Mouse (Mus musculus) stomach, embryonic 14.5 days (tissue): ENCODE results near the gene Ppia. TPM values are rescaled to one million over a fixed set of nuclear protein-coding genes. Genes with fewer than 3 reads are reported as not detected.
"Not testable (repeated sequence)": the region's sequence is repeated elsewhere in the genome, so short reads cannot be mapped to it uniquely, and the experiment has no call there.

Experiments
- ATAC-seq: fragments of 200-750 bp; cut with Nextera tagmentation; 2 replicates; pipeline ENCODE4 v1.8.0; 2017; ENCODE audit warnings: low read depth, moderate TSS enrichment; ENCODE audit not compliant: insufficient number of reproducible peaks, insufficient read depth, low FRiP score
- H3K27ac ChIP-seq: fragments of 300-500 bp; sonication (generic); 2 replicates; pipeline ENCODE4 v1.5.1; 2014; ENCODE audit warnings: mild to moderate bottlenecking, low read length, moderate library complexity, mixed read lengths
- H3K27me3 ChIP-seq: fragments of 300-500 bp; sonication (generic); 2 replicates; pipeline ENCODE4 v1.6.1; 2014; ENCODE audit warnings: low read length, control low read depth, mixed read lengths; ENCODE audit not compliant: control insufficient read depth, insufficient read depth
- H3K36me3 ChIP-seq: fragments of 300-500 bp; sonication (generic); 2 replicates; pipeline ENCODE4 v1.6.1; 2014; ENCODE audit warnings: mild to moderate bottlenecking, control low read depth, low read length, moderate library complexity, mixed read lengths; ENCODE audit not compliant: control insufficient read depth, insufficient read depth
- H3K4me1 ChIP-seq: fragments of 300-500 bp; sonication (generic); 2 replicates; pipeline ENCODE4 v1.6.1; 2014; ENCODE audit warnings: low read length, control low read depth, mixed read lengths; ENCODE audit not compliant: control insufficient read depth, insufficient read depth
- H3K4me2 ChIP-seq: fragments of 300-500 bp; sonication (generic); replicated peaks from 2 replicates; pipeline ENCODE4 v1.6.1; 2014; ENCODE audit warnings: low read depth, low read length, control low read depth
- H3K4me3 ChIP-seq: fragments of 300-500 bp; sonication (generic); 2 replicates; pipeline ENCODE4 v1.5.1; 2014; ENCODE audit warnings: low read depth, low read length, control low read depth
- H3K9ac ChIP-seq: fragments of 300-500 bp; sonication (generic); replicated peaks from 2 replicates; pipeline ENCODE4 v1.6.1; 2014; ENCODE audit warnings: low read depth, mild to moderate bottlenecking, control low read depth, low read length, moderate library complexity, mixed read lengths
- H3K9me3 ChIP-seq: fragments of 300-500 bp; sonication (generic); 2 replicates; pipeline ENCODE4 v1.6.1; 2016; ENCODE audit warnings: low read depth, low read length, control low read depth; ENCODE audit not compliant: control insufficient read depth
- WGBS: fragments of 180-500 bp; shearing (Covaris S2); extraction: QIAGEN DNeasy Blood & Tissue Kit; methylation state at CpG from one replicate; pipeline ENCODE4 v1.1.7; 2014; 5-methylcytosine and 5-hydroxymethylcytosine counted together
- polyA plus RNA-seq: library from polyadenylated mRNA; unstranded; fragments of >200 nt; fragmentation: Nextera tagmentation; extraction: Ambion mirVana; gene quantifications from 2 replicates; pipeline ENCODE4 v1.2.1, GENCODE M21; 2014

The Ppia gene
- polyA plus RNA-seq, 1 experiment from 2014 or later = 5,614 TPM

GRCm38 (mm10) chr11:6443102-6443501 is 27.9 kb downstream of the Ppia start:
- H3K4me2 ChIP-seq = peak overlapping the region; percentile 72
- peak overlapping the region; percentile 93; the same call in 1 of the 2 replicates for H3K27ac ChIP-seq
- peaks cover 6% of the 10 kb centered on the region for H3K4me1 ChIP-seq
- H3K36me3 ChIP-seq = peaks cover 6% of the 10 kb centered on the region
- no peak for ATAC-seq
- peak overlapping the region; percentile 70 for H3K4me3 ChIP-seq
- WGBS = 53% methylated on average over 4 of the region's 4 CpGs
- H3K9me3 ChIP-seq = no peaks in the 10 kb centered on the region
- peak overlapping the region; percentile 84 for H3K9ac ChIP-seq
- H3K27me3 ChIP-seq = no peaks in the 10 kb centered on the region

- Histone ChIP-seq H3K27me3 (no peaks in the 10 kb centered on the region), H3K4me1 (peaks cover 6% of the 10 kb centered on the region), H3K27ac (peak overlapping the region; percentile 93), H3K9ac (peak overlapping the region; percentile 84), H3K4me3 (peak overlapping the region; percentile 70), H3K36me3 (peaks cover 3% of the 10 kb centered on the region; the same call in 1 of the 2 replicates), H3K4me2 (peak overlapping the region; percentile 72), H3K9me3 (no peaks in the 10 kb centered on the region)
- no peak for ATAC-seq
- WGBS = under 1% methylated on average over 10 of the region's 10 CpGs
Measured at GRCm38 (mm10) chr11:6443727-6444076, 28.5 kb downstream of the Ppia start.

- ATAC-seq = peak; percentile 99
- Histone ChIP-seq H3K4me3 (peak within 1 kb of the TSS; percentile 70), H3K4me2 (peak within 1 kb of the TSS; percentile 72), H3K27me3 (no peaks in the 10 kb centered on the region), H3K9me3 (no peaks in the 10 kb centered on the region), H3K36me3 (peaks cover under 1% of the 10 kb centered on the region; the same call in 1 of the 2 replicates), H3K4me1 (peaks cover 6% of the 10 kb centered on the region), H3K9ac (peak within 1 kb of the TSS; percentile 84), H3K27ac (peak within 1 kb of the TSS; percentile 93)
- under 1% methylated on average over 80 of the region's 80 CpGs for WGBS
Measured at GRCm38 (mm10) chr11:6444077-6444853, 29.0 kb downstream of the Ppia start, which contains the start of gene H2afv. Gene H2afv, minus strand, starts transcription at chr11:6444443.

- no peak overlapping the region for H3K4me2 ChIP-seq
- H3K9ac ChIP-seq = no peak overlapping the region
- no peaks in the 10 kb centered on the region for H3K27me3 ChIP-seq
- no peak overlapping the region for H3K27ac ChIP-seq
- H3K9me3 ChIP-seq = no peaks in the 10 kb centered on the region
- no peak for ATAC-seq
- 76% methylated on average over 4 of the region's 4 CpGs for WGBS
- no peak overlapping the region for H3K4me3 ChIP-seq
- no peaks in the 10 kb centered on the region for H3K36me3 ChIP-seq
- peaks cover 6% of the 10 kb centered on the region for H3K4me1 ChIP-seq
Measured at GRCm38 (mm10) chr11:6445441-6445840, 30.2 kb downstream of the Ppia start.

GRCm38 (mm10) chr11:6445951-6446350 is 30.7 kb downstream of the Ppia start:
- WGBS = 87% methylated on average over 7 of the region's 7 CpGs
- H3K4me1 ChIP-seq = peaks cover 6% of the 10 kb centered on the region
- no peak for ATAC-seq
- H3K27me3 ChIP-seq = no peaks in the 10 kb centered on the region
- H3K9me3 ChIP-seq = no peaks in the 10 kb centered on the region
- no peak overlapping the region for H3K4me2 ChIP-seq
- H3K9ac ChIP-seq = no peak overlapping the region
- no peak overlapping the region for H3K4me3 ChIP-seq
- no peak overlapping the region for H3K27ac ChIP-seq
- no peaks in the 10 kb centered on the region for H3K36me3 ChIP-seq

- Histone ChIP-seq H3K4me3 (no peak overlapping the region), H3K27me3 (no peaks in the 10 kb centered on the region), H3K27ac (no peak overlapping the region), H3K4me2 (no peak overlapping the region), H3K9me3 (no peaks in the 10 kb centered on the region), H3K4me1 (peaks cover 6% of the 10 kb centered on the region), H3K9ac (no peak overlapping the region), H3K36me3 (no peaks in the 10 kb centered on the region)
- ATAC-seq = no peak
- 67% methylated on average over 4 of the region's 4 CpGs for WGBS
Measured at GRCm38 (mm10) chr11:6447493-6447892, 32.2 kb downstream of the Ppia start.

GRCm38 (mm10) chr11:6448155-6448554 is 32.9 kb downstream of the Ppia start:
- ATAC-seq, H3K36me3 ChIP-seq, H3K4me1 ChIP-seq, H3K4me3 ChIP-seq, H3K9ac ChIP-seq, H3K4me2 ChIP-seq, H3K9me3 ChIP-seq, H3K27me3 ChIP-seq, H3K27ac ChIP-seq: not testable (repeated sequence)
- WGBS = 98% methylated on average over 5 of the region's 5 CpGs

GRCm38 (mm10) chr11:6456083-6456482 is 40.8 kb downstream of the Ppia start:
- ATAC-seq = no peak
- 80% methylated on average over 6 of the region's 6 CpGs for WGBS
- H3K4me3 ChIP-seq = no peak overlapping the region

More at GRCm38 (mm10) chr11:6456083-6456482, 40.8 kb downstream of the Ppia start:
- Histone ChIP-seq H3K4me1 (no peaks in the 10 kb centered on the region), H3K4me2 (no peak overlapping the region), H3K27ac (no peak overlapping the region), H3K9me3 (no peaks in the 10 kb centered on the region), H3K27me3 (no peaks in the 10 kb centered on the region), H3K9ac (no peak overlapping the region), H3K36me3 (no peaks in the 10 kb centered on the region)
